Mouse (Mus musculus) spleen, postnatal 4 days (tissue): ENCODE measurements around the gene Ctcfl.

ENCODE experiments used
- DNase-seq, 2 experiments: peaks; one replicate each; pipeline ENCODE4 v3.0.0; 2022; ENCODE audit warnings: low spot score in 2 of 2

Gene Ctcfl

DNA sequence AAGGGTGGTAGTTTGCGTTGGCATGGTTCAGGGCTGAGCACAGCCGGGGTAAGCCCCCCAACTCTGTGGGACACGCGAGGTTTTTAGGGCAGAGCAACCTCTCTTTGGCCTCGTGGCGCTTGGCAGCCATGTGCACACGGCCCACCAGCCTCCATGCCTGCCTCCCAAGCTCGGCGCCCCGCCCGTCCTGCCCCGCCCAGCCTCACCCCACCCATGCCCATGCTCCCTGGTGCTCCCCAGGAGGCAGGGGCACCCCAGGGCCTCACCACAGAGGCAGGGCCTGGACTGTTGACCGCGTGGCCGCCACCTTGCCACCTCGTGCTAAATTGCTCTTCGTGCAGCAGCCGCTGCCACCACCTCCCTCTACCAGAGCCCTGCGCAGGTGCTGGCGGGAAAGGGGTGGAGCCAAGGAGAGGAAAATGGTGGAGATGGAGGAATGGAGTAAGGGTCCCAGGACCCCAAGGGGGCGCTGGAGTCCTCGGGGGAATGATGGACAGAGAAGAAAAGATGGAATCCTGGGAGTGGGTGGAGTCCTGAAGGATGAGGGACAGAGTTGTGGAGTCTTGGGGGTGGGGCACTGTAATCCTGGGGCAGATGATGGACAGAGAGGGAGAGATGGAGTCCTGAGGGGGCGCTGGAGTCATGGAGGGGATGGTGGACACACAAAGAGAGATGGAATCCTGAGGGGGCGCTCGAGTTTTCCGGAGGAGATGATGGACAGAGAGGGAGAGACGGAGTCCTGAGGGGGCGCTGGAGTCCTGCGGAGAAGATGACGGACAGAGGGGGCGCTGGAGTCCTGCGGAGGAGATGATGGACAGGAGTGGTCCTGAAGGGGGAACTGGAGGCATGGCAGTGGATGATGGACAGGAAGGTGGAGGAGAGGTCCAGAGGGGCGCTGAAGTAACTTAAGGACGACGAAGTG, at the start of gene Ctcfl:
Ctcfl (minus strand) TSS at position 503 of the 922 bp plus-strand sequence.
- DNase-seq = no peak

DNA sequence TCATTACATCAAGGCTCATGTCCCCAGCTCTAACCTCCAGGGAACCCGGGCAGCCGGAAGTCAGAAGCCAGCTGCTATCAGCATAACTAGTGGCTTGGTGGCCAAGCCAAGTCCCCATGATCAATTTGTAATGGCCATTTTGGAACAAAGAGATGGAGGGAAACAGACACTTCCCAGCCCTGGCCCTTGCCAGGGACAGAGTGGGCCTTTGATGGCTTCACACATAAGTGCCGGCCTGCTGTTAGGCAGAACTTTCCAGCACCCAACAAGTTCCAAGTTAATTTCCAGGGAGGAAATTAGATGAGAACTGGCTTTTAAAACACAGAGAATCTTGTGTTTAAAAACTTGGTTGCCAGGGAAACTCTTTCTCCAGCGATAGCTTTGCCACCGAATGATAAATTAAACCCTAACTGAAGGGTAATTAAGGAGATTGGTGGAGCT, 49.1 kb upstream of the Ctcfl start:
- DNase-seq = no peak

DNA sequence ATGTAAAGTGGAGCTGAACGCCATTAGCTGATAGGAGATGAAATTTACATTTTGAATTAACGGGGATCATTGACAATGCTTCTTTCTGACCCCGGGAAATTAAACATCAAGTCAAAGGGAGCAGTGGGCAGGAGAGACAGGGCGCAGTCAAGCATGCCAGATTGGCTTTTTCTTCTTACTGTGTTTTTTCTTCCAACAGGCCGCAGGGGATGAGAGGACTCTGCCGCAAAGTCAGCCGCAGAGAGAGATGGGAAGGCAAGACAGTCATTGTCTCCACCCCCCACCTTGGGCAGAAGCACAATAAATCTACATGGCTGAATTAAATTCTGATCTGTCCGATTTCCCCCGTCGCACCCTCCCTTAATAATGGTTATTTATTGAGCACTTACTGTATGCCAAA, 46.0 kb upstream of the Ctcfl start:
- no peak for DNase-seq

DNA sequence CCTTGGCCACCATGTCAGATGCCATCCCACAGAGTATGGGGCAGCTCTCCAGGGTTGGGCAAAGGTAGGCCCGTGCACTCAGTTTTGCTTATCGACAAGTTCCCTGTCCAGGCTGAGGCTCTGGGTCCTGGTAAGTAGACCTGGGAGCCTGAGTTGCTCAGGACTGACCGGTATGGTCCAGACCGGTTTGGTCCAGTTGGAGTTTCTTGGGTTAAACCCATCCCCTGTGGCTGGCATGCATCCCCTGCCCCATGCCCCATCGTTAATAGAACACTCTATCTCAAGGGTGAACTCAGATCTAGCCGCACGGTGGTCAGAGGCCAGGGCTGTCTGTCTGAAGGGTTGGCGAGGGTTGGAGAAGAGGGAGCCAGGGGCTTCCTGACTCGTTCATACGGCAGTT, 45.6 kb upstream of the Ctcfl start:
- no peak for DNase-seq

DNA sequence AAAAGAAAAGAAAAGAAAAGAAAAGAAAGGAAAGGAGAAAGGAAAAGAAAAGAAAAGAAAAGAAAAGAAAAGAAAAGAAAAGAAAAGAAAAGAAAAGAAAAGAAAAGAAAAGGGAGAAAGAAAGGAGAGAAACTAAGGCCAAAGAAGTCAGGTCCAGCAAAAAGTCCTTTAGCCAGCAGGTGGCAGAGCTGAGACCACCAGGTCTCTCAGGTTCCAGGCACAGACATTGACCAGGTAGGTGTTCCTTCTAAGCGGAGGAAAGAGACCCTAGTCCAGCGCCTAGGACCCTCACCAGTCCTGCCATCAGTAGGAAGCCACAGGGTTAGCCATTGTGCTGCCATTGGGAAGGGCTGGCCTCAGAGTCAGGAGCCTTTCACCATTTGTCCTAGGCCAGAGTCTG, 45.0 kb upstream of the Ctcfl start:
- DNase-seq = no peak

DNA sequence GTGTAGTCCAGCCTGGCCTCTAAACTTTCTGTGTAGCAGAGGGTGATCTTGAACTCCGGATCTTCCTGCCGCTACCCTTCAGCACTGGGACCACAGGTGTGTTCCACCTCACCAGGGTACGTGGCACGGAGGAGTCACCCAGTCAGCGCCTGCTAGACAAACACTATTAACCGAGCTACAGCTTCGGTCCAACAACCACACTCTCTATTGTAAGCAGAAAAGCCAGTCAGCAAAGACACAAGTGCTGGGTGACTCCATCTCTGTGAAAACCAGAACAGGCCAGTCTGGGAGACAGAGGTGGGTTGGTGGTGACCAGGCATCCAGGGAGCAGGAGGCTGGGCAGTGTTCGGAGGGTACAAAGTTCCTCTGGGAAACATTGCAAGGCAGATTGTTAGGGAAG, 44.1 kb upstream of the Ctcfl start:
- DNase-seq = no peak

DNA sequence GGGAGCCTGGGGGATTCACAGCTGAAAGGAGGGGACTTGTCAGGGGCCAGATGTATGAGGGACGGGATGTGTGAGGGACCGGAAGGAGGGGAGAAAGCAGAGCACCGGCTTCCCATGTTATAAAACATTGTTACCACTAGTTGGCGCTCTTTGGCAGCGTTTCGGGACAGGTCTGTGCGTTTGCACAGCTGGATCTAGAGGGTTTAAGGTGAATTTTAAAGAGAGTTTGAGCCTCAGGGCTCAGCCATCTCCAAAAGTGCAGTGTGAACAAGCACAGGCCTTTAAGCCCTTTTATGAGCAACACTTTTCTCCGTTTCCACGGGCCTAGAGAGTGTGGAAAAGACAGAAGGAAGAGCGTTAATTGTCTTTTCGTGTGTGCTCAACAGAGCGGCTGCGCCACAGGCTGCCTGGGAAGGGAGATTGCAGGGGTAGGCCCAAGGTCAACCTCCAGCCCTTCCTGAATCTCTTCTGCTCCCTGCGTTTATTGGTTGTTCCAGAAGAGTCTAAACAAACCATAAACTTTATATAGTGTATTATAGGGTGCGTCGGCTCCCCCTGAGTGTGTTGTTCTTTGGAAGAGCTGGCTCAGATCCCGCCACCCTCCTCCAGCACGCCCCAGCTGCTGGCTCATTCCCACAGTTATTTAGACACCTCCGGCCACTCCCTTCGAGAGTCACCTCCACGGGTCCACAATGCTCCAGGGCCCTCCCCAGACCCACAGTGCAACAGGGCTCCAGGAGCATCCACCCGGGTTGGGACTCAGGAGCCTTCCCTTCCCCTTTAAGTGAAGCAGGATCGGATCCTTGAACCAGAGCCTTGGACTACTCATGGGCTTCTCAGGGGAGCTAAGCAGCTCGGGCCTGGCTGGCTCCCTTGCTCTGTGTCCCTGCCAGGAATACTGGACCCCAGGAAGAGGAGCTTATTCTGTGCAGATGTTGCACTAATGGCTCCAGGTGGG, 40.3 kb upstream of the Ctcfl start:
- peak; percentile 47 to 80 for DNase-seq

DNA sequence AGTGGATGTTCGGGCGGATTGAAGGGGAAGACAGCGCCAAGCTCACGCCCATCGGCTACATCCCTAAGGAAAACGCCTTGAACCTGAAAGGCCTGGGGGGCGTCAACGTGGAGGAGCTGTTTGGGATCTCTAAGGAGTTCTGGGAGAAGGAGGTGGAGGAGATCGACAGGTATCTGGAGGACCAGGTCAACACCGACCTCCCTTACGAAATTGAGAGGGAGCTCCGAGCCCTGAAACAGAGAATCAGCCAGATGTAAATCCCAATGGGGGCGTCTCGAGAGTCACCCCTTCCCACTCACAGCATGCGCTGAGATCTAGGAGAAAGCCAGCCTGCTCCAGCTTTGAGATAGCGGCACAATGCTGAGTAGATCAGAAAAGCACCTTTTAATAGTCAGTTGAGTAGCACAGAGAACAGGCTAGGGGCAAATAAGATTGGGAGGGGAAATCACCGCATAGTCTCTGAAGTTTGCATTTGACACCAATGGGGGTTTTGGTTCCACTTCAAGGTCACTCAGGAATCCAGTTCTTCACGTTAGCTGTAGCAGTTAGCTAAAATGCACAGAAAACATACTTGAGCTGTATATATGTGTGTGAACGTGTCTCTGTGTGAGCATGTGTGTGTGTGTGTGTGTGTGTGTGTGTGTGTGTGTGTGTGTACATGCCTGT, 39.2 kb upstream of the Ctcfl start:
- no peak for DNase-seq

DNA sequence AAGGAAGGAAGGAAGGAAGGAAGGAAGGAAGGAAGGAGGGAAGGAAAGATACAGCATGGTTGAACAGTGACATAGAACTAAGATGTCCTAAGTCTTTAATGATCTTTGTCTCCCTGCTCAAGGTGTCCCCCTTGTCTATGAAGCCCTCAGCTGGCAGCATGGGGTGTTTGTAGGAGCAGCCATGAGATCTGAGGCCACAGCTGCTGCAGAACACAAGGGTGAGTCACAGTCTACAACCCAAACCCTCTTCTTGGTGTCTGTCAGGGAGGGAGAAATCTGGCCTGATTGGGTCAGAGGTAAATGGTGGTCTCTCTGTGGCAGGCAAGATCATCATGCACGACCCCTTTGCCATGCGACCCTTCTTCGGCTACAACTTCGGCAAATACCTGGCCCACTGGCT, 38.5 kb upstream of the Ctcfl start:
- DNase-seq = no peak

DNA sequence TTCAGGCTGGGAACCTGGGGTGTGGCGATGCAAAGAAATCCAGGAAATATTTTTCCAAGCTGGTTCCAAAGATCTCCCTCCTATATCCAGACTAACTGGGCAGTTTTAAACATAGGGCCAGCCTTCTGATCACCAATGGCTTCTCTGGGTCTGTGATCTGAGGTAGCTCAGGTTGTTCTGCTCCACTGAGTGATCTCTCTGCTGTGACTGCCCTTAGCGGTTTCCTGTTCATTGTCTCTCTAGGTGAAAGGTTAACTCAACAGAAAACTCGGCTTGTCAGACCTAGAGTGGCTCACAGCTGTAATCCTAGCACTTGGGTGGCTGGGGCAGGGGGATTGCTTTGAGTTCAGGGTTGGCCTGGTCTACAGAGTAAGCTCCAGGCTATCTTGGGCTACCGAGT, 38.1 kb upstream of the Ctcfl start:
- no peak for DNase-seq

DNA sequence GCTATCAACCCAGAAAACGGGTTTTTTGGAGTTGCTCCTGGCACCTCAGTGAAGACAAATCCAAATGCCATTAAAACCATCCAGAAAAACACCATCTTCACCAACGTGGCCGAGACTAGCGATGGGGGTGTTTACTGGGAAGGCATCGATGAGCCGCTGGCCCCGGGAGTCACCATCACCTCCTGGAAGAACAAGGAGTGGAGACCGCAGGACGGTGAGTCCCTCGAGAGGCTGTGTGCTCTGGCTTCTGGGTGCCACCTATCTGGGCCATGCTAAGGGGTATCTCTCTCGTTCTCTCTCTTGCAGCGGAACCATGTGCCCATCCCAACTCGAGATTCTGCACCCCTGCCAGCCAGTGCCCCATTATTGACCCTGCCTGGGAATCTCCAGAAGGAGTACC, 37.6 kb upstream of the Ctcfl start:
- no peak for DNase-seq

DNA sequence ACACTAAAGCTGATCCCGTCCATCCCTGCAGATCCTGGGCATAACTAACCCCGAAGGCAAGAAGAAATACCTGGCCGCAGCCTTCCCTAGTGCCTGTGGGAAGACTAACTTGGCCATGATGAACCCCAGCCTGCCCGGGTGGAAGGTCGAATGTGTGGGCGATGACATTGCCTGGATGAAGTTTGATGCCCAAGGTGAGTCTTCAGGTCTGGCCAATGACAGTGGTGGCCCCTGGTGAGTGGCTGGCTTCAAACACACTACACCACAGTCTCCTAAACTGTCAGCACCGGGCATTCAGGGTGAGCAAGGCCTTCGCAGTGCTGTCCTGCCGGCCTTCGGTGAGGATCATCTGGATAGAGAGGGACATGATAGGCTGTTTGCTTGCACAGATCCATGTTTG, 36.6 kb upstream of the Ctcfl start:
- no peak for DNase-seq

DNA sequence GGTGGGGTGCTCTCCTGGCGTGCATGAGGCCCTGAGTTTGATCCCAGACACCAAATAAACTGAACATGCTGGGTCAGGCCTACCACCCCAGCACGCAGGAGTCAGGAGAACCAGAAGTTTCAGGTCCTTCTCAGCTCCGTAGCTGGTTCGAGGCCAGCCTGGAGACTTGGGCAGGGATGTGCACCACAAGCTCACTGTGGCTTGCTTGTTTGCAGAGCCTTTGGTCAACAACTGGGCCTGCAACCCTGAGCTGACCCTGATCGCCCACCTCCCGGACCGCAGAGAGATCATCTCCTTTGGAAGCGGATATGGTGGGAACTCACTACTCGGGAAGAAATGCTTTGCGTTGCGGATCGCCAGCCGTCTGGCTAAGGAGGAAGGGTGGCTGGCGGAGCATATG, 35.6 kb upstream of the Ctcfl start:
- no peak for DNase-seq

DNA sequence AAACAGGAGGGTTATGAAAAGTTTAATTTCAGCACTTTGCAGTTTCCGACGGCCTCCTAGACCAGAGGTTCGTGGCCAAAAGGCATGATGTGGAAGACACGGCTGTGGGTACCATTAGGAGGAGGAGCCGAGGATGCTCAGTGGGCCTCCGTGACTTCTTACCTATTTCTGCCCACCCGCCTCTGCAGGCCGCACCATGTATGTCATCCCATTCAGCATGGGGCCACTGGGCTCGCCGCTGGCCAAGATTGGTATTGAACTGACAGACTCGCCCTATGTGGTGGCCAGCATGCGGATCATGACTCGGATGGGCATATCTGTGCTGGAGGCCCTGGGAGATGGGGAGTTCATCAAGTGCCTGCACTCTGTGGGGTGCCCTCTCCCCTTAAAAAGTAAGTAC, 35.2 kb upstream of the Ctcfl start:
- DNase-seq = no peak

DNA sequence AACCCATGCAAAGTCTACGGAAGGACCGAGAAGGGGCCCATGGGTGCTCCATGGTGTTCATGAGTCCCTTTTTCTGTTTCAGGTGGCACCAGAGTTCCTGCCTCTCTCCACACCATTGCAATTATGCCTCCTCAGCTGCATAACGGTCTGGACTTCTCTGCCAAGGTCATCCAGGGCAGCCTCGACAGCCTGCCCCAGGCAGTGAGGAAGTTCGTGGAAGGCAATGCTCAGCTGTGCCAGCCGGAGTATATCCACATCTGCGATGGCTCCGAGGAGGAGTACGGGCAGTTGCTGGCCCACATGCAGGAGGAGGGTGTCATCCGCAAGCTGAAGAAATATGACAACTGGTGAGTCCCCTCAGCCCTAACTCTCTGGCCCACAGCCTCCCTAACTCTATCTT, 33.9 kb upstream of the Ctcfl start:
- no peak for DNase-seq

DNA sequence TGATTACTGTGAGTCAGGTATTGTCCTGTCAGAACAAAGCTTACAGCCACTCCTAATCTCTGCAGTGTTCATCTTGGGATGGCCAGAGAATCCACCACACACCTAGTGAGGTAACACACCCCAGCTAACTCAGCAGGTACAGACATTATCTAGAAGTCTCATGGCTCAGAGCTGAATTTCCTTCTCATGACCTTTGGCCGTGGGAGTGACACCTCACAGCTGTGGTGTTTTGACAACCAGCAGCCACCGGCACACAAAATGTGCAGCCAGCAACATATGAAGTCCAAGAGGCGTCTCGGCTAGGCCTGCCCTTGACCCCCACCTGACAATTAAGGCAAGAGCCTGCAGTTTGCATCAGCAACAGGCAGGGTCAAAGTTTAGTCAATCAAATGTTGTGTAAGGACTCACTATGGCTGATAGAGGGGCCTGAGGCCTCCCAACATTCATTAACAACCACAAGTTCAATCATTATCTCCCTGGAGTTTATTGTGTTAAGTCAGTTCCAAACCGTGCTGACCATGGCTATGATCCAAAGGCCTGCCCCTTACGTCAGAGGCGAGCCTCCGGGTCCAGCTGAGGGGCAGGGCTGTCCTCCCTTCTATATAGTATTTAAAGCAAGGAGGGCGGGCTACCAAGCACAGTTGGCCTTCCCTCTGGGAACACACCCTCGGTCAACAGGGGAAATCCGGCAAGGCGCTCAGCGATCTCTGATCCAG, 33.3 kb upstream of the Ctcfl start, which contains the start of gene Pck1:
Pck1 (plus strand) TSS at position 613 of the 716 bp plus-strand sequence.
- no peak for DNase-seq

DNA sequence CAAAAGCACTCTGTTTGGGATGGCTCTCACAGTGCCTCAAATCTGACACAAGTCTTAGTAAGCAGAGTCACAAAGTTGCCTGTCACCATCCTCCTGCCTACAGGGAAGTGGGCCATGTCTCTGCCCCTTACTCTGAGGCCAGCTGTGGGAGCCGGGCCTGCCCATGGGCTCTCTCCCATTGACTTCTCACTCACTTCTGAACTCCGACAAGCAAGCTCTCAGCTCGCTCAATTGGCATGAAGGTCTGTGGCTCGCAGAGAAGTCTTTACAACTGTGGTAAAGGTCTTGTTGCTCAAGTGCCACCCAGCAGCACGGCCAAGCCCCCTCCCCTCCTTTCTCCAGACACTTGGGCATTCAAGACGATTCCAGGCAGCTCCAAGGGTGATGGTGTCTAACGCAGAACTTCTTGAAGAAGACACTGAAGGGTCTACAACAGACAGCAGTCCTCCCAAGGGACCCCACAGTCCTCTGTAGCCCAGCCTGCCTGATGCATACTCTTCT, 32.5 kb upstream of the Ctcfl start:
- DNase-seq = no peak

DNA sequence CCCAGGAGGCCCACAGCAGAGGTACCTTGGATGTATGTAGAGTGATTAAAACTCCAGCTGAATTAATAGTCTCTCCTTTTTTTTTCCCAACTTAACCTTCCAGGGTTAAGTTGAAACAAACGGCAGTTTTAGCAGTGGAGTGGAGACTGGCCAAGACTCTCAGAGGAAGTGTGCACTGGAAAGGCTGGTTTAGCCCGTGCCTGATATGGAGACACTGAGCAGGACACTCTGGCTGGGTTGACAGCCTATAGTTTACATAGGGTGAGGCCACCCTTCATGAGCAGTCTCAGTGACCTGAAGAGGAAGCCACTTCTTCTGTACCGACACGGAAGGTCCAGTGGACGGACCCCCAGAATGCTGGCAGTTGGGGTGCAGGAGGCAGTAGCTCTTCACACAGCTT, 32.0 kb upstream of the Ctcfl start:
- no peak for DNase-seq

DNA sequence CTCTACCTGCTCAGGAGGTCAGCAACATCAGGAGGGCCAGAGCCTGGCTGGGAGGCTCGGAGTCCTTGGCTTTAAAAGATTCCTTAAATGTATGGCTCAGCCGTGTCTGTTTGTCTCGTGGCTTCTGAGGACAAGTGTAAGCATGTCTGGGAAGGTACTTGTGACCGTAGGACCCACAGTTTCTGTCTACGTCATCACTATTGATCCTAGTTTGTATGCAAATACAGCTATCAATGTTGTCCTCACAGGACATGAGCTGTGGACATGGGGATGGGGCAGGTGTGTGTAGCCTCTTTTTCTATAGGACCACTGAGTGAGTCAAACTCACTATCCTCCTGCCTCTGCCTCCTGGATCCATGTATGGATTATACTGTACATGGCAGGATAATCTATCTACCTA, 28.7 kb upstream of the Ctcfl start:
- DNase-seq = no peak

DNA sequence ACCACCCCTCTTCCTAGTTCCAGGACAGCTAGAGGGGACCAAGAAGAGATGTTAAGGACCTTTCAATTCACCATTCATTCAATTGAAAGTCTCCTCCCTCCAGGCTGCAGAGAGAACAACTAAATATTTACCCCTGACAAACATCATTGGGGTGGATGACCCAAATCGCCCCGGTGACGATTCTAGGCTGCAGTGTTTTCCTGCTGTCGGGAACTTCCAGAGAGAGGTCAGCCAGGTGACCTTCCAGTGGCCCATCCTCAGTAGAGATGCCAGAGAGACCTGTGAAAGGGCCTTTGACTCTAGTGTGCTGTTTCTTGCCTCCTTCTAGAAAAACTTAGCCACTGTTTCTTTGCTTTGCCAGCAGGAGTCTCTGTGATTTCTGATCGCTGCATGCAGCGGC, 27.4 kb upstream of the Ctcfl start:
- DNase-seq = no peak

DNA sequence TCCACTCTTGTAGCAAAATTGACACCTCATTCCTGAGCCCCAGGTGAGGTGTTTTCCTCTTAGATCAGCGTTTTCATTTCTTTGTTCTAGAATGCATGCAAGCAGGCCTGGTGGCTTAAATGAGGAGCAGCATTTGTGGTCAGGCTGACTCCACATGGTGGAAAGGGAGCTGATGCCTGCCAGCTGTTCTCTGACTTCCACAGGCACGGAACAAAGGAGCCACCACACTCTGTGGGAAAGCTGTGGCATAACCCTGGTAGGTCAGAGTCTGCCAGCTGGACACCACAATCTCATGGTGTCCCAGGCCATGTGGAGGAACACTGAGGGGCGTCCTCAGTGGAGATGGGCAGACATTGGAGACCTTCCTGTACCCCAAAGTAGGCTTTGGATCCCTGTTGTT, 26.5 kb upstream of the Ctcfl start:
- DNase-seq = no peak
